Mouse (Mus musculus): Measurements from ENCODE around the gene Tnp2. TPM values are rescaled to one million over a fixed set of nuclear protein-coding genes. Genes with fewer than 3 reads are reported as not detected.

Tnp2 gene
- polyA plus RNA-seq (2015; fragmentation: Nextera tagmentation; extraction: Ambion mirVana), result not detected in 2 replicates

- H3K27ac ChIP-seq (ENCODE audit: low read length), result no peak within 1 kb of the TSS
- peaks cover 15% of the 10 kb centered on the region for H3K4me1 ChIP-seq (replicated peaks; ENCODE audit: control insufficient read depth, insufficient read depth, low read length)
- ATAC-seq, result no peak
- WGBS, result 55% methylated on average over 16 of the region's 16 CpGs
- no peak within 1 kb of the TSS for H3K9ac ChIP-seq (replicated peaks; ENCODE audit: low read depth, low read length)
- H3K9me3 ChIP-seq (ENCODE audit: control insufficient read depth, low read length), result no peaks in the 10 kb centered on the region
- H3K27me3 ChIP-seq (replicated peaks; ENCODE audit: control insufficient read depth, insufficient read depth, low read length), result peaks cover 13% of the 10 kb centered on the region
- no peaks in the 10 kb centered on the region for H3K36me3 ChIP-seq (ENCODE audit: control insufficient read depth, insufficient read depth)
- H3K4me3 ChIP-seq (replicated peaks; ENCODE audit: low read length), result no peak within 1 kb of the TSS
- no peak within 1 kb of the TSS for H3K4me2 ChIP-seq (ENCODE audit: low read length)
Observed at GRCm38 (mm10) chr16:10788271-10788670, at the start of gene Tnp2. Tnp2 (minus strand) TSS chr16:10788660.

- WGBS, result 88% methylated on average over 1 of the region's 1 CpGs
- H3K27me3 ChIP-seq (replicated peaks; ENCODE audit: control insufficient read depth, insufficient read depth, low read length), result no peaks in the 10 kb centered on the region
Observed at GRCm38 (mm10) chr16:10837903-10838302, 49.4 kb upstream of the Tnp2 start.

GRCm38 (mm10) chr16:10837250-10837649, 48.8 kb upstream of the Tnp2 start:
- 96% methylated on average over 3 of the region's 3 CpGs for WGBS
- peaks cover 7% of the 10 kb centered on the region for H3K4me1 ChIP-seq (replicated peaks; ENCODE audit: control insufficient read depth, insufficient read depth, low read length)
- H3K27me3 ChIP-seq (replicated peaks; ENCODE audit: control insufficient read depth, insufficient read depth, low read length), result no peaks in the 10 kb centered on the region
- H3K9ac ChIP-seq (replicated peaks; ENCODE audit: low read depth, low read length), result no peak overlapping the region
- no peak for ATAC-seq
- no peaks in the 10 kb centered on the region for H3K9me3 ChIP-seq (ENCODE audit: control insufficient read depth, low read length)
- no peak overlapping the region for H3K4me2 ChIP-seq (ENCODE audit: low read length)
- no peaks in the 10 kb centered on the region for H3K36me3 ChIP-seq (ENCODE audit: control insufficient read depth, insufficient read depth)
- no peak overlapping the region for H3K4me3 ChIP-seq (replicated peaks; ENCODE audit: low read length)
- no peak overlapping the region for H3K27ac ChIP-seq (ENCODE audit: low read length)

More at GRCm38 (mm10) chr16:10837903-10838302, 49.4 kb upstream of the Tnp2 start:
- Histone ChIP-seq H3K27ac (ENCODE audit: low read length) (no peak overlapping the region), H3K36me3 (ENCODE audit: control insufficient read depth, insufficient read depth) (no peaks in the 10 kb centered on the region), H3K4me3 (replicated peaks; ENCODE audit: low read length) (no peak overlapping the region), H3K9me3 (ENCODE audit: control insufficient read depth, low read length) (no peaks in the 10 kb centered on the region), H3K4me1 (replicated peaks; ENCODE audit: control insufficient read depth, insufficient read depth, low read length) (peaks cover 7% of the 10 kb centered on the region), H3K9ac (replicated peaks; ENCODE audit: low read depth, low read length) (no peak overlapping the region), H3K4me2 (ENCODE audit: low read length) (no peak overlapping the region)
- no peak for ATAC-seq

- Histone ChIP-seq H3K36me3 (ENCODE audit: control insufficient read depth, insufficient read depth) (no peaks in the 10 kb centered on the region), H3K27me3 (replicated peaks; ENCODE audit: control insufficient read depth, insufficient read depth, low read length) (no peaks in the 10 kb centered on the region), H3K4me1 (replicated peaks; ENCODE audit: control insufficient read depth, insufficient read depth, low read length) (peaks cover 7% of the 10 kb centered on the region), H3K27ac (ENCODE audit: low read length) (no peak overlapping the region), H3K4me3 (replicated peaks; ENCODE audit: low read length) (no peak overlapping the region), H3K9ac (replicated peaks; ENCODE audit: low read depth, low read length) (no peak overlapping the region), H3K9me3 (ENCODE audit: control insufficient read depth, low read length) (no peaks in the 10 kb centered on the region), H3K4me2 (ENCODE audit: low read length) (no peak overlapping the region)
- 89% methylated on average over 3 of the region's 3 CpGs for WGBS
- ATAC-seq, result no peak
Observed at GRCm38 (mm10) chr16:10836388-10836787, 47.9 kb upstream of the Tnp2 start.

- Histone ChIP-seq H3K4me3 (replicated peaks; ENCODE audit: low read length) (peak within 1 kb of the TSS; percentile 87), H3K4me2 (ENCODE audit: low read length) (peak within 1 kb of the TSS; percentile 96), H3K27ac (ENCODE audit: low read length) (no peak within 1 kb of the TSS), H3K36me3 (ENCODE audit: control insufficient read depth, insufficient read depth) (no peaks in the 10 kb centered on the region), H3K9me3 (ENCODE audit: control insufficient read depth, low read length) (no peaks in the 10 kb centered on the region), H3K9ac (replicated peaks; ENCODE audit: low read depth, low read length) (peak within 1 kb of the TSS; percentile 57), H3K4me1 (replicated peaks; ENCODE audit: control insufficient read depth, insufficient read depth, low read length) (peaks cover 7% of the 10 kb centered on the region), H3K27me3 (replicated peaks; ENCODE audit: control insufficient read depth, insufficient read depth, low read length) (no peaks in the 10 kb centered on the region)
- peak; percentile 98 for ATAC-seq
- WGBS, result under 1% methylated on average over 65 of the region's 69 CpGs
Observed at GRCm38 (mm10) chr16:10834911-10835587, 46.6 kb upstream of the Tnp2 start, which contains the start of gene Rmi2. Rmi2 (plus strand) TSS chr16:10835059.

GRCm38 (mm10) chr16:10834542-10834910, 46.1 kb upstream of the Tnp2 start:
- peak overlapping the region; percentile 39 for H3K9ac ChIP-seq (replicated peaks; ENCODE audit: low read depth, low read length)
- no peak for ATAC-seq

GRCm38 (mm10) chr16:10828461-10828805, 40.0 kb upstream of the Tnp2 start:
- no peak overlapping the region for H3K9ac ChIP-seq (replicated peaks; ENCODE audit: low read depth, low read length)
- H3K36me3 ChIP-seq (ENCODE audit: control insufficient read depth, insufficient read depth), result no peaks in the 10 kb centered on the region
- WGBS, result 78% methylated on average over 4 of the region's 4 CpGs
- H3K9me3 ChIP-seq (ENCODE audit: control insufficient read depth, low read length), result no peaks in the 10 kb centered on the region
- no peak overlapping the region for H3K4me3 ChIP-seq (replicated peaks; ENCODE audit: low read length)
- H3K27ac ChIP-seq (ENCODE audit: low read length), result no peak overlapping the region
- no peak overlapping the region for H3K4me2 ChIP-seq (ENCODE audit: low read length)
- H3K4me1 ChIP-seq (replicated peaks; ENCODE audit: control insufficient read depth, insufficient read depth, low read length), result no peaks in the 10 kb centered on the region
- no peak for ATAC-seq
- H3K27me3 ChIP-seq (replicated peaks; ENCODE audit: control insufficient read depth, insufficient read depth, low read length), result no peaks in the 10 kb centered on the region

More at GRCm38 (mm10) chr16:10834542-10834910, 46.1 kb upstream of the Tnp2 start:
- H3K4me3 ChIP-seq (replicated peaks; ENCODE audit: low read length), result peak overlapping the region; percentile 87
- no peaks in the 10 kb centered on the region for H3K36me3 ChIP-seq (ENCODE audit: control insufficient read depth, insufficient read depth)
- peaks cover 7% of the 10 kb centered on the region for H3K4me1 ChIP-seq (replicated peaks; ENCODE audit: control insufficient read depth, insufficient read depth, low read length)
- WGBS, result 7% methylated on average over 12 of the region's 12 CpGs
- no peaks in the 10 kb centered on the region for H3K9me3 ChIP-seq (ENCODE audit: control insufficient read depth, low read length)
- H3K4me2 ChIP-seq (ENCODE audit: low read length), result peak overlapping the region; percentile 96
- no peaks in the 10 kb centered on the region for H3K27me3 ChIP-seq (replicated peaks; ENCODE audit: control insufficient read depth, insufficient read depth, low read length)
- H3K27ac ChIP-seq (ENCODE audit: low read length), result no peak overlapping the region

- WGBS, result 86% methylated on average over 7 of the region's 7 CpGs
- H3K27ac ChIP-seq (ENCODE audit: low read length), result no peak overlapping the region
- H3K9ac ChIP-seq (replicated peaks; ENCODE audit: low read depth, low read length), result no peak overlapping the region
Observed at GRCm38 (mm10) chr16:10827766-10828460, 39.5 kb upstream of the Tnp2 start.

GRCm38 (mm10) chr16:10827269-10827668, 38.8 kb upstream of the Tnp2 start:
- Histone ChIP-seq H3K27me3 (replicated peaks; ENCODE audit: control insufficient read depth, insufficient read depth, low read length) (no peaks in the 10 kb centered on the region), H3K4me1 (replicated peaks; ENCODE audit: control insufficient read depth, insufficient read depth, low read length) (no peaks in the 10 kb centered on the region), H3K27ac (ENCODE audit: low read length) (no peak overlapping the region), H3K4me3 (replicated peaks; ENCODE audit: low read length) (no peak overlapping the region), H3K9ac (replicated peaks; ENCODE audit: low read depth, low read length) (no peak overlapping the region), H3K4me2 (ENCODE audit: low read length) (no peak overlapping the region), H3K9me3 (ENCODE audit: control insufficient read depth, low read length) (no peaks in the 10 kb centered on the region), H3K36me3 (ENCODE audit: control insufficient read depth, insufficient read depth) (no peaks in the 10 kb centered on the region)
- 92% methylated on average over 9 of the region's 9 CpGs for WGBS
- ATAC-seq, result no peak

More at GRCm38 (mm10) chr16:10827766-10828460, 39.5 kb upstream of the Tnp2 start:
- Histone ChIP-seq H3K9me3 (ENCODE audit: control insufficient read depth, low read length) (no peaks in the 10 kb centered on the region), H3K27me3 (replicated peaks; ENCODE audit: control insufficient read depth, insufficient read depth, low read length) (no peaks in the 10 kb centered on the region), H3K4me1 (replicated peaks; ENCODE audit: control insufficient read depth, insufficient read depth, low read length) (no peaks in the 10 kb centered on the region), H3K4me2 (ENCODE audit: low read length) (no peak overlapping the region), H3K36me3 (ENCODE audit: control insufficient read depth, insufficient read depth) (no peaks in the 10 kb centered on the region), H3K4me3 (replicated peaks; ENCODE audit: low read length) (no peak overlapping the region)
- no peak for ATAC-seq

All from forebrain, embryonic 16.5 days (tissue).